Mouse (Mus musculus) kidney, adult 2 months (tissue): ENCODE data around the gene Rpl32. TPM values are rescaled to one million over a fixed set of nuclear protein-coding genes. Genes with fewer than 3 reads are reported as not detected.

Source experiments
- DNase-seq: peaks from one replicate; pipeline ENCODE4 v3.0.0; 2021
- H3K27ac ChIP-seq: fragments of 200-500 bp; 2 replicates; pipeline ENCODE4 v1.5.1; 2012; ENCODE audit warnings: low read depth, low read length, control low read depth, inconsistent platforms; ENCODE audit not compliant: insufficient read depth
- H3K27me3 ChIP-seq: fragments of 200-500 bp; replicated peaks from 2 replicates; pipeline ENCODE4 v1.6.1; 2012; ENCODE audit warnings: mild to moderate bottlenecking, moderate library complexity, low read length, inconsistent platforms; ENCODE audit not compliant: control insufficient read depth, insufficient read depth
- H3K36me3 ChIP-seq: fragments of 200-500 bp; 2 replicates; pipeline ENCODE4 v1.6.1; 2012; ENCODE audit warnings: mild to moderate bottlenecking, moderate library complexity, low read length, inconsistent platforms; ENCODE audit not compliant: control insufficient read depth, insufficient read depth
- H3K4me1 ChIP-seq: fragments of 200-500 bp; 2 replicates; pipeline ENCODE4 v1.6.1; 2011; ENCODE audit warnings: low read length; ENCODE audit not compliant: control insufficient read depth, insufficient read depth
- H3K4me3 ChIP-seq: fragments of 200-500 bp; 2 replicates; pipeline ENCODE4 v1.5.1; 2011; ENCODE audit warnings: mild to moderate bottlenecking, low read depth, low read length, control low read depth; ENCODE audit not compliant: insufficient read depth
- CTCF ChIP-seq: fragments of 200-500 bp; conservative IDR thresholded peaks from 2 replicates; pipeline ENCODE4 v1.5.1; 2011; ENCODE audit warnings: low read depth, mild to moderate bottlenecking, control low read depth, low read length, moderate library complexity, mixed read lengths; ENCODE audit not compliant: insufficient read depth, insufficient read length
- POLR2A ChIP-seq: fragments of 200-500 bp; IDR thresholded peaks from one replicate; pipeline ENCODE4 v1.6.1; 2011; ENCODE audit warnings: low read depth, low read length, control low read depth
- whole genome bisulfite sequencing: fragments of 180-500 bp; shearing (Covaris S2); methylation state at CpG from one replicate; pipeline ENCODE4 v1.1.7; 2018; 5-methylcytosine and 5-hydroxymethylcytosine counted together
- polyA plus RNA-seq: library from polyadenylated mRNA; depleted of rRNA; stranded (reverse); fragments of >200 nt; gene quantifications from 2 replicates; pipeline ENCODE4 v1.2.3, GENCODE M21; 2012; rRNA removed

Rpl32 gene
- polyA plus RNA-seq, 1 experiment: 560 TPM

- H3K4me1 ChIP-seq: no peaks in the 10 kb centered on the region; the same call in 1 of the 2 replicates
- DNase-seq: no peak
- H3K4me3 ChIP-seq: no peak within 1 kb of the TSS
- H3K27ac ChIP-seq: no peak within 1 kb of the TSS
- H3K27me3 ChIP-seq: no peaks in the 10 kb centered on the region
- no peaks in the 10 kb centered on the region for H3K36me3 ChIP-seq
- TF ChIP-seq CTCF: no peak
- no peak for TF ChIP-seq POLR2A
- WGBS: 14% methylated on average over 9 of the region's 9 CpGs
These were observed 46.4 kb downstream of the Rpl32 start, which contains the start of gene Tmem40 for GRCm38 (mm10) chr6:115761995-115762756. Tmem40 (minus strand) TSS chr6:115762410.

- no peak overlapping the region for H3K27ac ChIP-seq
- DNase-seq: no peak
- H3K4me1 ChIP-seq: no peaks in the 10 kb centered on the region; the same call in 1 of the 2 replicates
- 52% methylated on average over 4 of the region's 4 CpGs for WGBS
- H3K4me3 ChIP-seq: no peak overlapping the region
- H3K27me3 ChIP-seq: no peaks in the 10 kb centered on the region
- H3K36me3 ChIP-seq: no peaks in the 10 kb centered on the region
- TF ChIP-seq CTCF (no peak), POLR2A (no peak)
These were observed 47.6 kb downstream of the Rpl32 start for GRCm38 (mm10) chr6:115760982-115761381.

- no peak overlapping the region for H3K27ac ChIP-seq
- no peak for TF ChIP-seq CTCF
- no peak overlapping the region for H3K4me3 ChIP-seq
- DNase-seq: no peak
- no peaks in the 10 kb centered on the region; the same call in 1 of the 2 replicates for H3K4me1 ChIP-seq
- WGBS: 97% methylated on average over 4 of the region's 4 CpGs
- no peaks in the 10 kb centered on the region for H3K36me3 ChIP-seq
- no peaks in the 10 kb centered on the region for H3K27me3 ChIP-seq
These were observed 48.4 kb downstream of the Rpl32 start for GRCm38 (mm10) chr6:115760137-115760536.

- no peaks in the 10 kb centered on the region; the same call in 1 of the 2 replicates for H3K4me1 ChIP-seq
- H3K4me3 ChIP-seq: no peak overlapping the region
- no peaks in the 10 kb centered on the region for H3K27me3 ChIP-seq
- 48% methylated on average over 5 of the region's 5 CpGs for WGBS
- DNase-seq: peak; percentile 25
- no peak for TF ChIP-seq POLR2A
- TF ChIP-seq CTCF: no peak
- no peaks in the 10 kb centered on the region for H3K36me3 ChIP-seq
- H3K27ac ChIP-seq: no peak overlapping the region
These were observed 49.1 kb downstream of the Rpl32 start for GRCm38 (mm10) chr6:115759461-115759860.

GRCm38 (mm10) chr6:115758981-115759435 lies 49.5 kb downstream of the Rpl32 start:
- Histone ChIP-seq H3K4me3 (no peak overlapping the region), H3K4me1 (no peaks in the 10 kb centered on the region; the same call in 1 of the 2 replicates), H3K27me3 (no peaks in the 10 kb centered on the region), H3K27ac (no peak overlapping the region), H3K36me3 (no peaks in the 10 kb centered on the region)
- 34% methylated on average over 9 of the region's 9 CpGs for WGBS
- DNase-seq: no peak
- TF ChIP-seq CTCF: no peak
- no peak for TF ChIP-seq POLR2A

- Histone ChIP-seq H3K27me3 (no peaks in the 10 kb centered on the region), H3K27ac (no peak overlapping the region), H3K4me3 (no peak overlapping the region), H3K4me1 (no peaks in the 10 kb centered on the region), H3K36me3 (no peaks in the 10 kb centered on the region)
- WGBS: 89% methylated on average over 7 of the region's 7 CpGs
- DNase-seq: no peak
- TF ChIP-seq CTCF (no peak), POLR2A (no peak)
These were observed 53.0 kb downstream of the Rpl32 start for GRCm38 (mm10) chr6:115755536-115755935.

Other genes with a start within 250 kb of the Rpl32 start
- gene Mkrn2os, start 216.2 kb downstream of the Rpl32 start, polyA plus RNA-seq: 15.4 and 16.8 TPM in 2 replicates
- 47.2 and 68.0 TPM in 2 replicates for gene Mkrn2, start 206.8 kb downstream of the Rpl32 start, polyA plus RNA-seq
- gene Raf1, start 132.1 kb downstream of the Rpl32 start, polyA plus RNA-seq: 103 and 106 TPM in 2 replicates
- 0.50 TPM in 2 replicates for gene Tmem40, start 46.3 kb downstream of the Rpl32 start, polyA plus RNA-seq
- 4.0 and 4.3 TPM in 2 replicates for gene Cand2, start 34.2 kb downstream of the Rpl32 start, polyA plus RNA-seq
- gene Efcab12, start 29.7 kb upstream of the Rpl32 start, polyA plus RNA-seq: 2.2 and 2.3 TPM in 2 replicates
- gene Mbd4, start 44.6 kb upstream of the Rpl32 start, polyA plus RNA-seq: 1.6 and 1.9 TPM in 2 replicates
- 29.2 and 33.1 TPM in 2 replicates for gene Ift122, start 44.7 kb upstream of the Rpl32 start, polyA plus RNA-seq
- gene Rho, start 123.0 kb upstream of the Rpl32 start, polyA plus RNA-seq: 0.66 and 0.96 TPM in 2 replicates
- not detected in 2 replicates for gene H1foo, start 136.2 kb upstream of the Rpl32 start, polyA plus RNA-seq
- 54.2 and 60.2 TPM in 2 replicates for gene Plxnd1, start 186.3 kb upstream of the Rpl32 start, polyA plus RNA-seq